Mouse (Mus musculus) stomach, embryonic 16.5 days (tissue): ENCODE data around the gene Rnpep. TPM values are rescaled to one million over a fixed set of nuclear protein-coding genes. Genes with fewer than 3 reads are reported as not detected.
A peak's percentile ranks its signal among the peaks of the same experiment; 100 is the strongest.

Experiments
- ATAC-seq: fragments of 200-750 bp; cut with Nextera tagmentation; 2 replicates; pipeline ENCODE4 v1.8.0; 2017; ENCODE audit warnings: moderate number of reproducible peaks, moderate TSS enrichment; ENCODE audit not compliant: insufficient read depth, low FRiP score
- H3K27ac ChIP-seq: fragments of 300-500 bp; sonication (generic); 2 replicates; pipeline ENCODE4 v1.5.1; 2014; ENCODE audit warnings: low read length
- H3K27me3 ChIP-seq: fragments of 300-500 bp; sonication (generic); 2 replicates; pipeline ENCODE4 v1.6.1; 2014; ENCODE audit warnings: low read length, control low read depth, mixed read lengths; ENCODE audit not compliant: control insufficient read depth, insufficient read depth
- H3K36me3 ChIP-seq: fragments of 300-500 bp; sonication (generic); 2 replicates; pipeline ENCODE4 v1.6.1; 2014; ENCODE audit warnings: low read length; ENCODE audit not compliant: control insufficient read depth, insufficient read depth
- H3K4me1 ChIP-seq: fragments of 300-500 bp; sonication (generic); 2 replicates; pipeline ENCODE4 v1.6.1; 2014; ENCODE audit warnings: low read length, control low read depth, mixed read lengths; ENCODE audit not compliant: control insufficient read depth, insufficient read depth
- H3K4me2 ChIP-seq: fragments of 300-500 bp; sonication (generic); 2 replicates; pipeline ENCODE4 v1.6.1; 2014; ENCODE audit warnings: low read depth, low read length, mixed read lengths
- H3K4me3 ChIP-seq: fragments of 300-500 bp; sonication (generic); replicated peaks from 2 replicates; pipeline ENCODE4 v1.5.1; 2014; ENCODE audit warnings: mild to moderate bottlenecking, low read length
- H3K9ac ChIP-seq: fragments of 300-500 bp; sonication (generic); 2 replicates; pipeline ENCODE4 v1.6.1; 2014; ENCODE audit warnings: low read length
- H3K9me3 ChIP-seq: fragments of 300-500 bp; sonication (generic); replicated peaks from 2 replicates; pipeline ENCODE4 v1.6.1; 2016; ENCODE audit warnings: low read length, control low read depth; ENCODE audit not compliant: control insufficient read depth
- WGBS: fragments of 180-500 bp; shearing (Covaris S2); extraction: QIAGEN DNeasy Blood & Tissue Kit; methylation state at CpG from one replicate; pipeline ENCODE4 v1.1.7; 2014; 5-methylcytosine and 5-hydroxymethylcytosine counted together
- polyA plus RNA-seq: library from polyadenylated mRNA; unstranded; fragments of >200 nt; fragmentation: Nextera tagmentation; extraction: Ambion mirVana; gene quantifications from 2 replicates; pipeline ENCODE4 v1.2.1, GENCODE M21; 2015

Gene Rnpep
- polyA plus RNA-seq, result 129 and 131 TPM in 2 replicates

DNA sequence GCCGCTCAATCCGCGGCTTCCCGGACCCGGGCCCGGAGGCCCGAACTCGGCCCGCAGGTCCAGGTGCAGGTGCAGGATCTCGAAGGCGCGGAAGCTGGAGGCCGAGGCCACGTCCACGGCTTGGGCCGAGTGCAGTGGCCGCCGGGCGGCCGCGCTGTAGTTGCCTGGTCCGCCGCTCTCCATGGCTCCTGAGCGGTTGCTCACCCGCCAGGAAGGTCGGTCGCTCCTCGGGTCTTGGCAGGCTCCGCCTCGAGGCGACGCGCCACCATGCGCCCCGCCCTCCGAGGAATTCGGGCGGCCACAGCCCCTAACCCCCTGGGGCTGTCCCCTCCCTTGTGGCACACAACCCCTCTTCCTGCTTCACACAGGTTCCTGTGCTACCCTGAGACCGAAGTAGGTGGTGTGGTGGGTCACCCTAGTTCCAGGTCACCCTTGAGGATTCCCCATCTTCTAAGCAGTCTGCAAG, at the start of gene Rnpep:
TSS of gene Rnpep (minus strand) at position 259 of the 466 bp plus-strand sequence.
- WGBS, result under 1% methylated on average over 39 of the region's 39 CpGs
- Histone ChIP-seq H3K4me2 (peak within 1 kb of the TSS; percentile 67), H3K27ac (peak within 1 kb of the TSS; percentile 96), H3K27me3 (no peaks in the 10 kb centered on the region), H3K9ac (peak within 1 kb of the TSS; percentile 98), H3K9me3 (no peaks in the 10 kb centered on the region), H3K36me3 (no peaks in the 10 kb centered on the region), H3K4me1 (peaks cover 10% of the 10 kb centered on the region), H3K4me3 (peak within 1 kb of the TSS; percentile 95)
- peak; percentile 86 for ATAC-seq

DNA sequence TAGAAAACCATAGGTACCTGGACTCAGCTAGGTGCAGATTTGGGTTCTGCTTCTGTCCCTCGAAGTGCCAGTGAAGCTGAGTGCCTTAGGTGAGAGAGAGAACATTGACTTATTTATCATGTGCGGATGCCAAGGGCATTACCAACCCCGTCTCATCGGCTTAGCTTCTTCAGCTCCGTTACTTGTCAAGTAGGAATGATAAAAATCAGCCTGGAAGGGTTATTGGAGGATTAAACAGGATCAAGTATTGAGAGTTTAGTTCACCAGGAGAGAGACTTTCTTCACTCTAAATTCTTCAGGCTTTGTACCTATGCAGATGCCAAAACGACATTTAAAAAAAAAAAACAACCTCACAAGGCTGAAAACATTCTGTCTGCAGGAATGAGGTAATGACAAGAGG, 46.7 kb upstream of the Rnpep start:
- Histone ChIP-seq H3K9ac (no peak overlapping the region), H3K9me3 (no peaks in the 10 kb centered on the region), H3K4me3 (no peak overlapping the region), H3K27me3 (no peaks in the 10 kb centered on the region), H3K4me2 (no peak overlapping the region), H3K27ac (no peak overlapping the region), H3K36me3 (no peaks in the 10 kb centered on the region), H3K4me1 (no peaks in the 10 kb centered on the region)
- WGBS, result 60% methylated on average over 6 of the region's 6 CpGs
- no peak for ATAC-seq

GRCm38 (mm10) chr1:135328368-135328767, 44.5 kb upstream of the Rnpep start:
- Histone ChIP-seq H3K4me2 (peak overlapping the region; percentile 32), H3K4me3 (0 out of 2 replicates have a peak overlapping the region, but pooled peaks have one; percentile 41), H3K36me3 (no peaks in the 10 kb centered on the region), H3K27me3 (no peaks in the 10 kb centered on the region), H3K9me3 (no peaks in the 10 kb centered on the region), H3K9ac (peak overlapping the region; percentile 29; the same call in 1 of the 2 replicates), H3K27ac (no peak overlapping the region), H3K4me1 (peaks cover 3% of the 10 kb centered on the region; the same call in 1 of the 2 replicates)
- ATAC-seq, result no peak
- WGBS, result 51% methylated on average over 5 of the region's 5 CpGs

- peaks cover 3% of the 10 kb centered on the region; the same call in 1 of the 2 replicates for H3K4me1 ChIP-seq
- no peaks in the 10 kb centered on the region for H3K36me3 ChIP-seq
- whole genome bisulfite sequencing, result 82% methylated on average over 2 of the region's 2 CpGs
- H3K9ac ChIP-seq, result peak overlapping the region; percentile 67
- peak overlapping the region; percentile 41 for H3K4me3 ChIP-seq
- peak overlapping the region; percentile 36 for H3K4me2 ChIP-seq
- ATAC-seq, result no peak
- H3K27me3 ChIP-seq, result no peaks in the 10 kb centered on the region
- H3K9me3 ChIP-seq, result no peaks in the 10 kb centered on the region
- H3K27ac ChIP-seq, result no peak overlapping the region; the same call in 1 of the 2 replicates
Measured at GRCm38 (mm10) chr1:135325934-135326333, 42.0 kb upstream of the Rnpep start.

- peak within 1 kb of the TSS; percentile 36 for H3K4me2 ChIP-seq
- H3K4me1 ChIP-seq, result peaks cover 3% of the 10 kb centered on the region; the same call in 1 of the 2 replicates
- peak within 1 kb of the TSS; percentile 41 for H3K4me3 ChIP-seq
- WGBS, result 11% methylated on average over 8 of the region's 8 CpGs
- no peaks in the 10 kb centered on the region for H3K36me3 ChIP-seq
- H3K9me3 ChIP-seq, result no peaks in the 10 kb centered on the region
- peak within 1 kb of the TSS; percentile 75 for H3K27ac ChIP-seq
- H3K9ac ChIP-seq, result peak within 1 kb of the TSS; percentile 67
- peak; percentile 89 for ATAC-seq
- H3K27me3 ChIP-seq, result no peaks in the 10 kb centered on the region
Measured at GRCm38 (mm10) chr1:135324571-135324970, 40.7 kb upstream of the Rnpep start, which contains the start of gene Lmod1. Lmod1 (plus strand) TSS chr1:135324807.

DNA sequence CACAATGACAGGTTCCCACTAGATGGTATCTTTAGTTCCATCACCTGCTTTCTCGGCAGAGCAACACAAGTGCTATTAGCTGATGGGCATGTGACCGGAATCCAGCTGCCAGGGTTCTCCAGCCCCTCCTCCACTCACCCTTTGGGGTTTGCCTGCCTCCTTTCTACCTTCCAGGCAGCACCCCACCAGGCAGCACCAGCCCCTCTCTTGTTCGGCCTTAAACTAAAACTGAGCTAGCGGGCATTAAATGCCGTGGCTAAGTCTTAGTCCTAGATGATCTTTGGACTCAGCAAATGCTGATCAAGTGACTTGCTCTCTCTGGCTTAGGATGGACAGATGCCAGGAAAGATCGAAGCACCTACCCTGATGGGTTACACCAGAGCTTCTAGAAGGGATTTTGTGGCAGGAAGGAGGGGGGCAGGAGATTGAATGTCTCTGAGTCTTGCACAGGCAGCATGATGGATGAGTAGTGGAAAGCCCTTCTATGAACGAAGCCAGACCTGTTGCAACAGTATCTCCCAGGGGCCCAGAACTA, 39.5 kb upstream of the Rnpep start:
- Histone ChIP-seq H3K9me3 (no peaks in the 10 kb centered on the region), H3K4me3 (no peak overlapping the region), H3K4me1 (peaks cover 3% of the 10 kb centered on the region; the same call in 1 of the 2 replicates), H3K4me2 (0 out of 2 replicates have a peak overlapping the region, but pooled peaks have one; percentile 36), H3K27ac (peak overlapping the region; percentile 75), H3K27me3 (no peaks in the 10 kb centered on the region), H3K36me3 (no peaks in the 10 kb centered on the region), H3K9ac (peak overlapping the region; percentile 36; the same call in 1 of the 2 replicates)
- 65% methylated on average over 7 of the region's 7 CpGs for WGBS
- ATAC-seq, result 0 out of 2 replicates have a peak, but pooled peaks have one; percentile 27

GRCm38 (mm10) chr1:135313284-135314031, 29.6 kb upstream of the Rnpep start, which contains the start of gene Timm17a:
Timm17a (minus strand) TSS chr1:135313778.
- Histone ChIP-seq H3K9ac (peak within 1 kb of the TSS; percentile 97), H3K4me2 (peak within 1 kb of the TSS; percentile 79), H3K4me3 (peak within 1 kb of the TSS; percentile 95), H3K36me3 (peaks cover 6% of the 10 kb centered on the region; the same call in 1 of the 2 replicates), H3K9me3 (no peaks in the 10 kb centered on the region), H3K4me1 (peaks cover 15% of the 10 kb centered on the region), H3K27ac (peak within 1 kb of the TSS; percentile 82), H3K27me3 (no peaks in the 10 kb centered on the region)
- peak; percentile 99 for ATAC-seq
- under 1% methylated on average over 51 of the region's 51 CpGs for WGBS

DNA sequence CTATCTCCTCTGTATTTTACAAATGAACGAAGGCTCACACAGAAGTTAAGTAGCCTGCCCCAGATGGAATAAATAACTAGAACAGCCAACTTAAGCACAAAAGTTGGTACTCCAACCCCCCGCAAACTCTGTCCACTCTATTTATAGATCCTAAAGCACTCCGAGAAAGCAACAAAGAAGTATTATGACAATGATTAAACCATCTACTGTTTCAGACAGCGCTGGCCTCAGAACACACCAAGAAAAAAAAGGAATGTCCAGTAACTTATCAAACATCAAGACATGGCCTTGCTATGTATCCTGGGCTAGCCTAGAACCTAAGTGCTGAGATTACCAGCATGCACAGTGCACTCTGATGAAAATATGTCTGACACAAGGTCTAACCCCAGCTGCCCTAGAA, 28.3 kb upstream of the Rnpep start:
- H3K4me3 ChIP-seq, result peak overlapping the region; percentile 95
- 79% methylated on average over 4 of the region's 4 CpGs for WGBS

GRCm38 (mm10) chr1:135311356-135311755, 27.5 kb upstream of the Rnpep start:
- H3K4me1 ChIP-seq, result peaks cover 15% of the 10 kb centered on the region
- ATAC-seq, result no peak

More for the DNA sequence above, 28.3 kb upstream of the Rnpep start:
- Histone ChIP-seq H3K27ac (no peak overlapping the region), H3K4me1 (peaks cover 15% of the 10 kb centered on the region), H3K27me3 (no peaks in the 10 kb centered on the region), H3K9me3 (no peaks in the 10 kb centered on the region), H3K9ac (peak overlapping the region; percentile 97; the same call in 1 of the 2 replicates), H3K4me2 (peak overlapping the region; percentile 79), H3K36me3 (peaks cover 7% of the 10 kb centered on the region; the same call in 1 of the 2 replicates)
- no peak for ATAC-seq

More at GRCm38 (mm10) chr1:135311356-135311755, 27.5 kb upstream of the Rnpep start:
- H3K9ac ChIP-seq, result no peak overlapping the region
- no peak overlapping the region for H3K4me2 ChIP-seq
- H3K27me3 ChIP-seq, result no peaks in the 10 kb centered on the region
- no peaks in the 10 kb centered on the region for H3K9me3 ChIP-seq
- H3K27ac ChIP-seq, result no peak overlapping the region
- WGBS, result 75% methylated on average over 6 of the region's 6 CpGs
- peaks cover 7% of the 10 kb centered on the region; the same call in 1 of the 2 replicates for H3K36me3 ChIP-seq
- H3K4me3 ChIP-seq, result no peak overlapping the region
